Mouse (Mus musculus): Measurements from ENCODE around the gene Slc6a16. TPM values are rescaled to one million over a fixed set of nuclear protein-coding genes. Genes with fewer than 3 reads are reported as not detected.

Gene Slc6a16
- total and polyA plus RNA-seq, 3 experiments, result 0.27 TPM; not detected in 2

DNA sequence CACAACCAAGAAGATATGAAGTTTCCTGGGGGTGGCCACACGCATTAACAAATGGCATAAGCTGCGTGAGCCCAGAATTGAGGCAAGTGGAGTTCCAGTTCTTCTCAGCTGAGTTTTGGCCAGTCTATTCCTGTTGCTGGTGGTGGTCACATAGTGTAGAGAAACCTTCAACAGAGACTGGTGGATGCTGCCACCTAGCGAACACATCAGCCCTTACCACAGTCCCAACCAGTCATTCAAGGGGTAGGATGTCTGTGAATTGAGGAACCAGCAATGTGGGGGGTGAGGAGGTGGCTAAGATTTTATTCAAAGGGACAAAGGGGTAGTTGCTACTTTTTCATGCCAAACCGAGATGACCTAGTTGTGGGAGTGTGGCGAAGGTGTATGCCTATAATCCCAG is 58.9 kb downstream of the Slc6a16 start:
- H3K36me3 ChIP-seq (replicated peaks), result no peaks in the 10 kb centered on the region
- H3K9me3 ChIP-seq (replicated peaks), result no peaks in the 10 kb centered on the region
- TF ChIP-seq TAL1 (conservative IDR thresholded peaks at IDR 0.05; ENCODE audit: low read depth, low read length) (no peak), GATA1 (IDR thresholded peaks at IDR 0.05; ENCODE audit: borderline replicate concordance, low read length) (no peak), CTCF (IDR thresholded peaks at IDR 0.05; ENCODE audit: low read depth, low read length) (0 out of 2 replicates have a peak, but pooled peaks have one; percentile 11)
- H3K27me3 ChIP-seq (ENCODE audit: insufficient read depth, low read length), result peaks cover 38% of the 10 kb centered on the region
- peaks cover 3% of the 10 kb centered on the region; the same call in 1 of the 2 replicates for H3K4me1 ChIP-seq (ENCODE audit: insufficient read depth, low read depth, low read length)
- DNase-seq (ENCODE audit: low spot score) (peak; percentile 63), ATAC-seq (ENCODE audit: extremely low read depth, insufficient number of reproducible peaks, low FRiP score, poor library complexity, severe bottlenecking) (no peak)
- H3K4me3 ChIP-seq (ENCODE audit: low read depth, low read length), result no peak overlapping the region

GRCm38 (mm10) chr7:45300270-45300669 is 59.4 kb downstream of the Slc6a16 start:
- ATAC-seq (ENCODE audit: extremely low read depth, insufficient number of reproducible peaks, low FRiP score, poor library complexity, severe bottlenecking) (no peak), DNase-seq (ENCODE audit: low spot score) (peak; percentile 13)
- Histone ChIP-seq H3K4me1 (ENCODE audit: insufficient read depth, low read depth, low read length) (peaks cover 4% of the 10 kb centered on the region), H3K4me3 (ENCODE audit: low read depth, low read length) (no peak overlapping the region), H3K27me3 (ENCODE audit: insufficient read depth, low read length) (peaks cover 40% of the 10 kb centered on the region), H3K36me3 (replicated peaks) (no peaks in the 10 kb centered on the region), H3K9me3 (replicated peaks) (no peaks in the 10 kb centered on the region)
- TF ChIP-seq POLR2AphosphoS5 (IDR thresholded peaks at IDR 0.05; ENCODE audit: insufficient replicate concordance, low read depth, low read length) (no peak), GATA1 (IDR thresholded peaks at IDR 0.05; ENCODE audit: borderline replicate concordance, low read length) (no peak), TAL1 (conservative IDR thresholded peaks at IDR 0.05; ENCODE audit: low read depth, low read length) (no peak), GATA2 (IDR thresholded peaks at IDR 0.05; ENCODE audit: borderline replicate concordance, low read depth, low read length) (no peak), CTCF (IDR thresholded peaks at IDR 0.05; ENCODE audit: low read depth, low read length) (no peak; the same call in 1 of the 2 replicates)

DNA sequence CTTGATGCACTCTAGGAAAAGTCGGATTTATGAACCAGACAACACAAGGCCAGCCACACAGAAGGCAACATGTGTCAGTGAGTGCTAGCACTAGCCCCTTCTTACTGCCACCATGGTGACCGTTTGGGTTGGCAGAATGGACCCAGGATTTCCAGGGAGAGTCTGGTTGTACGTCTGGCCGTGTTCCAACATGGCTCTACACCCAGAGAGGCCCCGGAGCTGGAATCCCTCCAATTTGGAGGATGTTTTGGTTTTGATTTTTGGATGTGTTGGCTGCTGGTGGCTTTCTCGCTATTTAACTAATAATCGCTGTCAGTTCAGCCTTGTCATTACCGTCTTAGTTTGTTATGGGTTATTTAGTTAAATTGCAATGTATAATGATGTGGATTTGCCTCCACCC is 61.7 kb downstream of the Slc6a16 start:
- ATAC-seq (ENCODE audit: extremely low read depth, insufficient number of reproducible peaks, low FRiP score, poor library complexity, severe bottlenecking), result no peak
- H3K27me3 ChIP-seq (ENCODE audit: insufficient read depth, low read length), result peaks cover 42% of the 10 kb centered on the region

GRCm38 (mm10) chr7:45304869-45305268 is 64.0 kb downstream of the Slc6a16 start:
- no peak overlapping the region for H3K4me3 ChIP-seq (ENCODE audit: low read depth, low read length)
- ATAC-seq (ENCODE audit: extremely low read depth, insufficient number of reproducible peaks, low FRiP score, poor library complexity, severe bottlenecking) (no peak), DNase-seq (ENCODE audit: low spot score) (no peak)

More for the DNA sequence above, 61.7 kb downstream of the Slc6a16 start:
- TF ChIP-seq GATA1 (IDR thresholded peaks at IDR 0.05; ENCODE audit: borderline replicate concordance, low read length), result no peak
- TF ChIP-seq CTCF (IDR thresholded peaks at IDR 0.05; ENCODE audit: low read depth, low read length), result no peak
- TF ChIP-seq TAL1 (conservative IDR thresholded peaks at IDR 0.05; ENCODE audit: low read depth, low read length), result no peak
- no peak for TF ChIP-seq GATA2 (IDR thresholded peaks at IDR 0.05; ENCODE audit: borderline replicate concordance, low read depth, low read length)
- no peak for TF ChIP-seq POLR2AphosphoS5 (IDR thresholded peaks at IDR 0.05; ENCODE audit: insufficient replicate concordance, low read depth, low read length)
- DNase-seq (ENCODE audit: low spot score), result no peak
- no peaks in the 10 kb centered on the region for H3K9me3 ChIP-seq (replicated peaks)
- H3K36me3 ChIP-seq (replicated peaks), result no peaks in the 10 kb centered on the region
- peaks cover 7% of the 10 kb centered on the region for H3K4me1 ChIP-seq (ENCODE audit: insufficient read depth, low read depth, low read length)
- H3K4me3 ChIP-seq (ENCODE audit: low read depth, low read length), result no peak overlapping the region

DNA sequence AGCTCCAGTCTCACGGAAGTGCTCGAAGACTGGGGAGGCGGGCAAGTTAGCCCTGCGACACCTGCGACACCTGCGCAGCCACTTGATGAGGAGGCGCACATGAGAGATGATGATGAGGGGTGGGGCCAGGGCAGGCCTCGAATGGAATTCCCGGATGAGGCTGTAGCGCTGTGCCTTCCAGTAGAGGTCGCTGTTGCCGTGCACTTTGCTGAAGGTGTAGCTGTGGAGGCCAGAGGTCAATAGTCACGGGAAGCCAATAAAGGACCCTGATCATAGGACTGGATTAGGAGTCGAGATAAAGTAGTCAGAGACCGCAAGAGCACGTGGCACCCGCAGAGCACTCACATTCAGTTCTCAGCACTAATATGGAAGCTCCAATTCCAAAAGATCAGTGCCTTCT is 64.4 kb downstream of the Slc6a16 start:
- Histone ChIP-seq H3K4me3 (ENCODE audit: low read depth, low read length) (no peak overlapping the region), H3K4me1 (ENCODE audit: insufficient read depth, low read depth, low read length) (peaks cover 4% of the 10 kb centered on the region), H3K9me3 (replicated peaks) (no peaks in the 10 kb centered on the region), H3K27me3 (ENCODE audit: insufficient read depth, low read length) (peaks cover 49% of the 10 kb centered on the region), H3K36me3 (replicated peaks) (no peaks in the 10 kb centered on the region)
- peak; percentile 32; the same call in 1 of the 2 replicates for TF ChIP-seq CTCF (IDR thresholded peaks at IDR 0.05; ENCODE audit: low read depth, low read length)
- TF ChIP-seq GATA1 (IDR thresholded peaks at IDR 0.05; ENCODE audit: borderline replicate concordance, low read length), result no peak
- no peak for TF ChIP-seq POLR2AphosphoS5 (IDR thresholded peaks at IDR 0.05; ENCODE audit: insufficient replicate concordance, low read depth, low read length)
- peak; percentile 28 for DNase-seq (ENCODE audit: low spot score)
- no peak for ATAC-seq (ENCODE audit: extremely low read depth, insufficient number of reproducible peaks, low FRiP score, poor library complexity, severe bottlenecking)

More at GRCm38 (mm10) chr7:45304869-45305268, 64.0 kb downstream of the Slc6a16 start:
- Histone ChIP-seq H3K9me3 (replicated peaks) (no peaks in the 10 kb centered on the region), H3K27me3 (ENCODE audit: insufficient read depth, low read length) (peaks cover 46% of the 10 kb centered on the region), H3K4me1 (ENCODE audit: insufficient read depth, low read depth, low read length) (peaks cover 4% of the 10 kb centered on the region), H3K36me3 (replicated peaks) (no peaks in the 10 kb centered on the region)
- TF ChIP-seq GATA1 (IDR thresholded peaks at IDR 0.05; ENCODE audit: borderline replicate concordance, low read length) (no peak), CTCF (IDR thresholded peaks at IDR 0.05; ENCODE audit: low read depth, low read length) (no peak), GATA2 (IDR thresholded peaks at IDR 0.05; ENCODE audit: borderline replicate concordance, low read depth, low read length) (no peak), TAL1 (conservative IDR thresholded peaks at IDR 0.05; ENCODE audit: low read depth, low read length) (no peak), POLR2AphosphoS5 (IDR thresholded peaks at IDR 0.05; ENCODE audit: insufficient replicate concordance, low read depth, low read length) (no peak)

- Histone ChIP-seq H3K9me3 (replicated peaks) (no peaks in the 10 kb centered on the region), H3K4me3 (ENCODE audit: low read depth, low read length) (no peak overlapping the region), H3K36me3 (replicated peaks) (no peaks in the 10 kb centered on the region), H3K4me1 (ENCODE audit: insufficient read depth, low read depth, low read length) (peaks cover 7% of the 10 kb centered on the region), H3K27me3 (ENCODE audit: insufficient read depth, low read length) (peaks cover 34% of the 10 kb centered on the region)
- no peak for DNase-seq (ENCODE audit: low spot score)
- TF ChIP-seq GATA1 (IDR thresholded peaks at IDR 0.05; ENCODE audit: borderline replicate concordance, low read length), result no peak
- TF ChIP-seq GATA2 (IDR thresholded peaks at IDR 0.05; ENCODE audit: borderline replicate concordance, low read depth, low read length), result no peak
- no peak for ATAC-seq (ENCODE audit: extremely low read depth, insufficient number of reproducible peaks, low FRiP score, poor library complexity, severe bottlenecking)
Measured at GRCm38 (mm10) chr7:45308551-45309240, 67.8 kb downstream of the Slc6a16 start.

Data from G1E (cell line).